Mouse (Mus musculus) left cerebral cortex, adult 9 months (tissue): Measurements from ENCODE around the gene Olfr1348.
"Not testable (repeated sequence)": the region's sequence is repeated elsewhere in the genome, so short reads cannot be mapped to it uniquely, and the experiment has no call there.

Experiments
- DNase-seq, 2 experiments: peaks; one replicate each; pipeline ENCODE4 v3.0.0; 2022; ENCODE audit warnings: low spot score in 2 of 2

Olfr1348 gene

DNA sequence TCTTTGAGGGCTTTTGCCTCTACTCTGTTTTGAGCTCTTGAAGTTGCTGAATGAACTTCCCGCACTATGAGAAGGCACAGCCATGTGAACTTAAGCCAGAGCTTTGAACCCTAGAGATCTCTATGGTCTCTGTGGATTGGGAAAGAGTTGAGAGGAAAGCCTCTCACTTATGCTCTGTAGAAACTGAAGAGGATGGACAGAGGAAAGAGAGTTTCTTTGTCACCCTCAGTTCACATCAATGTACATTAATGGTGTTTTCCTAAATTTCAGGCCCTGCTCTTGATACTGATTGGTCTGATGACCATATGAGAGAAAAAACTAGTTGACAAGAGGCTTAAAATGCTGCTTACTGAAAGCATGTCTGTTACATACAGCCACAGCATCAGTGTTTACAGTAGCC, at the start of gene Olfr1348:
Gene Olfr1348 (minus strand): TSS at position 101 of the 400 bp plus-strand sequence.
- DNase-seq = no peak

DNA sequence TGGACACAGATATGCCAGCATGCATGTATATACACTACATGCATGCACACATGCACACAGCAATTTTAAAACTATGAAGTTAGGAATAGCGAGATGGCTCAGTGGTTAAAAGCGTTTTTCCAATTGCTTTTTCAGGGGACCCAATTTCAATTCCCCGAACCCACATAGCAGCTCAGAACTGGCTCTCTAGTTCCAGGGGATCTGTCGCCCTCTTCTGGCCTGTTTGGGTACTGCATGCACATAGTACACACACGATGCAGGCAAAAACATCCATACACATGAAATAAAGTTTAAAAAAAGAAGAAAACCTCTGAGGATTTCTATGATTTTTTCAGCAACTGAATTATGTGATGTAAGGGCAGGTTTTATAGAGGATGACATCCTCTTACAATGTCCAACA, 17.6 kb upstream of the Olfr1348 start:
- no peak for DNase-seq

DNA sequence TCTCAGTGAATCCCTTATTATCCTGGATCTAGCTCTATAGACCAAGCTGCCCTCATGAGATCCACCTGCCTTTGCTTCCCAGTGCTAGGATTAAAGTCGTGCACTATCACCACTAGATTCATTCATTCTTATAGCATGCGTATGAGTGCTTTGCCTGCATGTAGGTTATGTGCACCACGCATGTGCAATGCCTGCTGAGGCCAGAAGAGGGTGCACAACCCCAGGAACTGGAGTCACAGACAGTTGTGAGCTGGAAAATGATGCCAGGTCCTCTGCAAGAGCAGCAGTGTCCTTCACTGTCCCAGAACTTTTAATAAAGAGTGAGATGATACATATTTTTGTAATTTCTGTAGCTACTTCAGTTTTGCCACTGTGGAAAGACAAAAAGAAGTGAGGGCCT, 16.5 kb upstream of the Olfr1348 start:
- no peak for DNase-seq

DNA sequence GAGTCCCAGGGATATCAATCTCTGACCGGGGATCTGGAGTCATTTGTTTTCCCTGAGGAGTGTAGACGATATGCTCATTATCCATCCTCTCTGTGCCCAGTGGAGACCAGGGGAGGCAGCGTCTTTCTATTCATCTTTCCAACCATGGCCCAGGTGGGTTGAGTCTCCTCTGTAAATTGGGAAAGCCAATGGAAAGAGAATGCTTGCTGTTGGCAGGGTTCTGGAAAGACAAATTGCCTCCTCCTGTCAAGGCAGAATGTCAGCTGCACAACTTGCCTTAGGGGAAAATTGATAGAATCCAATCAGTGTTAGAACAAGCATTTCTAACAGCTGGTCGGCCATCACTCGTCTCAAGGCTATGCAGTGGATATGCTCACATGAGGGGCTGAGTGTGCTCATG, 14.3 kb upstream of the Olfr1348 start, which contains the start of gene Olfr1349:
Gene Olfr1349 (minus strand): TSS at position 101 of the 400 bp plus-strand sequence.
- DNase-seq = no peak

DNA sequence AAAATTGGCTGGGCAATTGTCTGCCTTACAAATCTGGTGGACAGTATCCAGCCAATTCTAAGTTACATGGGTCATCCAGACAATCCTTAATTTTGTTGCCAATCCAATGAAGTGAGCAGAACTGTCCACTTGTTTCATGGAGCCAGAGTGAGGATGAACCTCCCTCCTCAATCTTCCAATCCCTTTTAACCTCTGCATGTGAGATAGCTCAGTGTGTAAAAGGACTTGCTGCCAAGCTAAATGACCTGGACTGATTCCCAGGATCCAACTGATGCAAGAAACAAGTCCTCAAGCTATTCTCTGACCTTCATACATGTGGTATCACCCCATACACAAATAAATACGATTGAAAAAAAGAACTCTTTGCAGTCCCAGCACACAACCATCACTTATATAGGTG, 13.1 kb upstream of the Olfr1348 start:
- DNase-seq = no peak

DNA sequence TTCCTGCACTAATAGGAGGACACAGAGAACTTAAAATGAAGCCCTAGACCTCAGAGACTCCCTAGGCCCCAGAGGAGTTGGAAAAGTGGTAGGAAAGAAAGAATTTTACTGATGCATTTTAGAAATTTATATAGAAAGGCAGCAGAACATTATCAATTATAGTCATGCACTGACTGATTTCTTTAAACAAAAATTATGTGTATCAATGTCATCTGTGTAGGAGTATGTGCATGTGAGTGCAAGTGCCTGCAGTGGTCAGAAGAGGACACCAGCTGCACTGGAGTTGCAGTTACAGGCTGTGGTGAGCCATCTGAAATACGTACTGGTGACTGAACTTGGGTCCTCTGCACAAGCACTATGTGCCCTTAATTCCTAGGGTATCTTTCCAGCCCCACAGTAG, 8.9 kb downstream of the Olfr1348 start, which contains the start of gene Olfr1347:
Gene Olfr1347 (minus strand): TSS at position 101 of the 400 bp plus-strand sequence.
- DNase-seq = no peak

DNA sequence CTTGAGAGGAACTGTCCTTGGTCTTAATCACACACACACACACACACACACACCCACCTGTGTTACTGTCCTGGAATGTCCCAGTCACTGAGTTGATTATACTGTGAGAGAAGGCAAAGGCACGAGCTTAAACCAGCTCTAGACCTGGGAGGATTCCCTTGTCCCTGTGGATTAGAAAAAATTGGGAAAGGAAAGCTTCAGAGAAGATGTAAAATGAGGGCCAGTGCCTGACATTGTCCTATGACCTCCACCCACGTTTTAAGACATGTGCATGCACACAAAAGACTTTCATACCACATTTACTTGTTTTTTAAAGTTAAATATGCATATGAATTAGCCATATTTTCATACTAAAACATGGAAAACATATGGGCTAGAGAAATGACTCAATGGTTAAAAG, 21.7 kb downstream of the Olfr1348 start, which contains the start of gene Olfr5:
Gene Olfr5 (minus strand): TSS at position 101 of the 400 bp plus-strand sequence.
- DNase-seq = no peak

DNA sequence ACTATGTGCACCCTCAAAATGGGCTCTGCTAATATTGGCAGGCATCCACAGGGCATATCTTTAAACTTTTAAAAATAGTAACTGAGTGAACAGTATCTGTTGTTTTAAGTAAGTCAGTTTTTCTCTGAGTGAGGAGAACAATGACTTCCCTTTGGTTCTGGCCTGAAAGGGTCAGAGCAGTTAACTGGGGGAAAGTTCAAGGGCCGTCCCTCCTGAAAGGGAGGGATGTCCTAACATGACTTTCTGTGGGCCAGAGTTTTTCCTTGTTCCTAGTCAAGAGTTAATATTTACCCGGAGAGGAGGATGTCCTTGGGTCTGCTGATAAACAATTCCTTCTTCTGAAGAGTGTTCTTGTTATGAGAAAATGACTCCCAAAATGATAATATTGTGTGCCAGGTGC, 30.9 kb downstream of the Olfr1348 start:
- DNase-seq = not testable (repeated sequence)

DNA sequence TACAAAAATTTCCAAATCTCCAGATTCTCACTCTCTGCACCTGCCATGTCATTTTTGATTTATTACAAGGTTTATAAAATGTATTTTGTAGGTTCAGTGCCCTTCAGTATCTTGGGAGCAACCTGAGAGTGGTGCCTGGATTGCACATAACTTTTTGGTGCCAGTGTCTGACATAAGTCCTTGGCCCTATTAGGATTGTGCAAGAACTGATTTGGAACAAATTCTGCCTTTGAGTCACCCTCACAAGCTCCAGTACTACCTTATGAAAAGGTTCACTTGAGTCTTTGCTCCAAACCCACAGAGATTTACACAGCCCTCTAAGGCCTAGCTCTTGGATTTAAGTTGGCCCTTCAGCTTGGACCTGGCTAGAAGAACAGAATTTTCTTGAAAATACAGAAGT, 41.6 kb downstream of the Olfr1348 start, which contains the start of gene Olfr1346:
Gene Olfr1346 (plus strand): TSS at position 151 of the 400 bp plus-strand sequence.
- DNase-seq = no peak

DNA sequence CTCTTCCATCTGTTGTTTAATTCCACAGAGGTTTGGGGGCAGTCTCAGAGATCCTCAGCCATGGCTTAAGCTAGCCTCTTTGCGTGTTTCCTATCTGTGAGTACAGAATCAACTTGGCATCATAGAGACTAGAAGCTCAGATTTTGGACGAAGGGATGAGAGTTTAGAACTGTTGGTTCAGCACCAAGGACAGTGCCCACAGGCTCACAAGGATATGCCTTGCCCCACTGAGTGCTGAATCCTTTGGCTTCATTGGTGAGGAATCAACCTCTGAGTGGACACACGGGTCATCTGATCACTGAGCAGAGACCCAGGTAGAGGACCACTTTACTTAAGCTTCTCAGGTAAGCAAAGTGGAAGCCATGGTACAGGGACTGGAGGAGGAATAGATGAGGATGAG, 52.1 kb downstream of the Olfr1348 start:
- no peak for DNase-seq

DNA sequence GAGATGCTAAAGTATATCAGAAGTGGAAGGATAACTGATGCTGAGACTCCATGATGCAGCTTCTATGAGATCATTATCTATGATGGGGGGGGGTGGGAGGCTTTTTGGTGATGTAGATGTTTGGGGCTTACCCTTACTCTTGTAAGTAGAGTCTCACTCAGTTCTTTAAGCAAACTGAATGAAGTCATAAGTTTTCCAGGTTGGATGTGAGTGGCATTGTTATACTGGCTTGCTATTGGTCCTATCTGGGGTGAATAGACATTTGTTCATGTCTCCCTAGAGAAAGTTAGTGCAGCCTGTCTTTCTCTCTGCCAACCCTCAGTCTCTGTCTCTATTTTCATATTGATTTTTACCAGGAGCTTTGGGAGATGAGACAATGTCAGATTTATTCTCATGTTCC, 52.7 kb downstream of the Olfr1348 start, which contains the start of gene Olfr1336:
Gene Olfr1336 (plus strand): TSS at position 301 of the 400 bp plus-strand sequence.
- no peak for DNase-seq
